Mouse (Mus musculus) kidney, adult 2 months (tissue): ENCODE results near the gene Hist1h2bb. TPM values are rescaled to one million over a fixed set of nuclear protein-coding genes. Genes with fewer than 3 reads are reported as not detected.
"Not testable (repeated sequence)": the region's sequence is repeated elsewhere in the genome, so short reads cannot be mapped to it uniquely, and the experiment has no call there.

Source experiments
- DNase-seq: peaks from one replicate; pipeline ENCODE4 v3.0.0; 2021
- H3K27ac ChIP-seq: fragments of 200-500 bp; 2 replicates; pipeline ENCODE4 v1.5.1; 2012; ENCODE audit warnings: low read depth, low read length, control low read depth, inconsistent platforms; ENCODE audit not compliant: insufficient read depth
- H3K27me3 ChIP-seq: fragments of 200-500 bp; replicated peaks from 2 replicates; pipeline ENCODE4 v1.6.1; 2012; ENCODE audit warnings: mild to moderate bottlenecking, moderate library complexity, low read length, inconsistent platforms; ENCODE audit not compliant: control insufficient read depth, insufficient read depth
- H3K36me3 ChIP-seq: fragments of 200-500 bp; 2 replicates; pipeline ENCODE4 v1.6.1; 2012; ENCODE audit warnings: mild to moderate bottlenecking, moderate library complexity, low read length, inconsistent platforms; ENCODE audit not compliant: control insufficient read depth, insufficient read depth
- H3K4me1 ChIP-seq: fragments of 200-500 bp; 2 replicates; pipeline ENCODE4 v1.6.1; 2011; ENCODE audit warnings: low read length; ENCODE audit not compliant: control insufficient read depth, insufficient read depth
- H3K4me3 ChIP-seq: fragments of 200-500 bp; 2 replicates; pipeline ENCODE4 v1.5.1; 2011; ENCODE audit warnings: mild to moderate bottlenecking, low read depth, low read length, control low read depth; ENCODE audit not compliant: insufficient read depth
- CTCF ChIP-seq: fragments of 200-500 bp; conservative IDR thresholded peaks from 2 replicates; pipeline ENCODE4 v1.5.1; 2011; ENCODE audit warnings: low read depth, mild to moderate bottlenecking, control low read depth, low read length, moderate library complexity, mixed read lengths; ENCODE audit not compliant: insufficient read depth, insufficient read length
- POLR2A ChIP-seq: fragments of 200-500 bp; IDR thresholded peaks from one replicate; pipeline ENCODE4 v1.6.1; 2011; ENCODE audit warnings: low read depth, low read length, control low read depth
- WGBS: fragments of 180-500 bp; shearing (Covaris S2); methylation state at CpG from one replicate; pipeline ENCODE4 v1.1.7; 2018; 5-methylcytosine and 5-hydroxymethylcytosine counted together
- polyA plus RNA-seq: library from polyadenylated mRNA; depleted of rRNA; stranded (reverse); fragments of >200 nt; gene quantifications from 2 replicates; pipeline ENCODE4 v1.2.3, GENCODE M21; 2012

Hist1h2bb gene
- polyA plus RNA-seq, 1 experiment: 2.0 TPM

DNA sequence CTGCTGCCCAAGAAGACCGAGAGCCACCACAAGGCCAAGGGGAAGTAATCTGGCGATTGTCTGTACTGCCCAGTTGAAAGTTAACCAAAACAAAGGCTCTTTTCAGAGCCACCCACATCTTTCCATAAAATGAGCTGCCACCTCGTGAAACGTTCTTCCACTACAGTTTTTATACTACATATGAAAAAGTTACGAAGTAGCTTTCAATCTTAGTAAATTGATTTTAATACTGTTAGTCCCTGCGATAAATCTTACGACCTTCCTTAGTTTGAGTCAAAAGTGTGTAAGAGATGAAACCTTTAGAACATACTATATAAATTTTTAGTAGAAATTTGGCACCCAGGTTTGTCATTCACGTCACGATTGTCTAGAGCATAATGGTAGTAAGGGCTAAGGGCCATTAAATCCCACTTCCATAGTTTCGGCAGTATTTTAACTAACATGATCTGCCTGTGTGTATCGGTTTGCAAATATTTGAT is 5.0 kb downstream of the Hist1h2bb start:
- DNase-seq: no peak
- Histone ChIP-seq H3K4me1 (peaks cover 2% of the 10 kb centered on the region; the same call in 1 of the 2 replicates), H3K4me3 (no peak overlapping the region), H3K27me3 (no peaks in the 10 kb centered on the region), H3K27ac (no peak overlapping the region), H3K36me3 (no peaks in the 10 kb centered on the region)
- TF ChIP-seq POLR2A (no peak), CTCF (no peak)
- 5% methylated on average over 11 of the region's 11 CpGs for WGBS

DNA sequence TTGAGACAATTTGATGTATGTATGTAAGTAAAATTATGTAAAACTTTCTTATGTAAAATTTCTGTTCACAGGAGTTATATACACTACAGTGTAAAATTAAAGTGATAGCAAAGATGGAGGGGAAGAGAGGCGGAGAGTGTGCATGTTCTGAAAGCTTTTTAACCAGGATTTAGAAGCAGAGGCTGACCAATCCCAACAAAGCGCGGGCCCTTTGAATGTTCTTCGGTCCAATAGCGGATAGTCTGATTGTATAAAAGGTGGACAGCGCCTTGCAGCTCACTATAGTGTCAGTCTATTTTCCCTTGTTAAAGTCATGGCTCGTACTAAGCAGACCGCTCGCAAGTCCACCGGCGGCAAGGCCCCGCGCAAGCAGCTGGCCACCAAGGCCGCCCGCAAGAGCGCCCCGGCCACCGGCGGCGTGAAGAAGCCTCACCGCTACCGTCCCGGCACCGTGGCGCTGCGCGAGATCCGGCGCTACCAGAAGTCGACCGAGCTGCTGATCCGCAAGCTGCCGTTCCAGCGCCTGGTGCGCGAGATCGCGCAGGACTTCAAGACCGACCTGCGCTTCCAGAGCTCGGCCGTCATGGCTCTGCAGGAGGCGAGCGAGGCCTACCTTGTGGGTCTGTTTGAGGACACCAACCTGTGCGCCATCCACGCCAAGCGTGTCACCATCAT is 5.7 kb downstream of the Hist1h2bb start, which contains the start of gene Hist1h3b:
Gene Hist1h3b (plus strand): TSS at position 201 of the 675 bp plus-strand sequence.
- WGBS: 4% methylated on average over 18 of the region's 47 CpGs

DNA sequence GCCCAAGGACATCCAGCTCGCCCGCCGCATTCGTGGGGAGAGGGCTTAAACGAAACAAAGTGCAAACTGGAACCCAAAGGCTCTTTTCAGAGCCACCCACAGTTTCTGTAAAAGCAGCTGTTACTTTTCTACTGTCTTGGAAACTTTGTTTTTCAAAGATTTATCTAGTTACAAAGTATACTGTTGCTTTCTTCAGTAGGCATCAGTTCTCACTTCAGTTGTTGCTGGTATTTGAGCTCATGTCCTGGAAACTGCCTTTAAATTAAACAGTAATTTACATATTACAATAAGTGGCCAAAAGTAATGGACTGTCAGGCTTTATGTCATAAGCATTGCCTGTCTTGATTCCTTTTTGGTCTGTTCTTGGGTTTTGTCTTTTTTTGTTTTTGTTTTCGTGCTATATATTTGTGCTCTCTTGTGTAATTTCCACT is 6.2 kb downstream of the Hist1h2bb start:
- H3K4me3 ChIP-seq: no peak overlapping the region
- WGBS: 21% methylated on average over 6 of the region's 6 CpGs
- no peak for TF ChIP-seq CTCF
- no peak for TF ChIP-seq POLR2A
- DNase-seq: no peak
- peaks cover 6% of the 10 kb centered on the region; the same call in 1 of the 2 replicates for H3K4me1 ChIP-seq
- no peaks in the 10 kb centered on the region for H3K36me3 ChIP-seq
- no peaks in the 10 kb centered on the region for H3K27me3 ChIP-seq
- no peak overlapping the region for H3K27ac ChIP-seq

More for the DNA sequence above, 5.7 kb downstream of the Hist1h2bb start, which contains the start of gene Hist1h3b:
- H3K4me3 ChIP-seq: peak within 1 kb of the TSS; percentile 74; the same call in 1 of the 2 replicates
- peak; percentile 88 for DNase-seq
- H3K27me3 ChIP-seq, H3K4me1 ChIP-seq, H3K36me3 ChIP-seq: not testable (repeated sequence)
- H3K27ac ChIP-seq: peak within 1 kb of the TSS; percentile 71

DNA sequence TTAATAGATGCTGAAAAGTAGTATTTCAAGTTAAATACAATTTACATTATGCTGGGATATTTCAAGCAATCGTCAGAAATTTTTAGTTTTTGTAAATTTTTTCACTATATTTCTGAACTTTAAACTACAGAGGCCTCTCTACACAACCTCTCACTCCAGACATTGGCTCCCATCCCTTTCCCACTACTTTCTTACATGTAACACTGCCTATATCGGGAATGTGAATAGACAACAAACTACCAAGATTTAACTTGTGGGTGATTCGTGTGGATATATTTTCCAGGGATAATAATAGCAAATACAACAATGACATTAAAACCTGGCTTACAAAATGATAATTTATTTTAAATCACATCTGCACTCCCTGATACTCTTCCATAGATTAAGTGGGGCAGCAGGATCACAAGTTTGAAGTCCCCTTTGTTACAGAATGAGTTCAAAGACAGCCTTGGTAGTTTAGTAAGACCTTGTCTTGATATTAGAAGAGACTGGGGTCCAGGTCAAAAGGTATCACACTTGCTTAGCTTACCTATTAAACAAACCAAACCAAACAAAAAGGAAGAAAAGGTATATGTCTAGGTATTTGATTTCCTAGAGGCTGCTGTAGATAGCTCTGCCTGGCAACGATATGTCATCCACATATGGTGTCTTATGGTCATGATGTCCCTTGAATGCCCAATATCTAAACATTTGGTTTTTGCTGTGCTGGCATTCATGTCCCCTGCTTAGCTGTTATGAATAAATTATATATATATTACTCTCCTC is 7.0 kb downstream of the Hist1h2bb start:
- Histone ChIP-seq H3K27me3 (no peaks in the 10 kb centered on the region), H3K4me3 (no peak overlapping the region), H3K36me3 (no peaks in the 10 kb centered on the region), H3K27ac (no peak overlapping the region), H3K4me1 (peaks cover 6% of the 10 kb centered on the region; the same call in 1 of the 2 replicates)
- 68% methylated on average over 4 of the region's 4 CpGs for WGBS
- TF ChIP-seq POLR2A: no peak
- DNase-seq: no peak

DNA sequence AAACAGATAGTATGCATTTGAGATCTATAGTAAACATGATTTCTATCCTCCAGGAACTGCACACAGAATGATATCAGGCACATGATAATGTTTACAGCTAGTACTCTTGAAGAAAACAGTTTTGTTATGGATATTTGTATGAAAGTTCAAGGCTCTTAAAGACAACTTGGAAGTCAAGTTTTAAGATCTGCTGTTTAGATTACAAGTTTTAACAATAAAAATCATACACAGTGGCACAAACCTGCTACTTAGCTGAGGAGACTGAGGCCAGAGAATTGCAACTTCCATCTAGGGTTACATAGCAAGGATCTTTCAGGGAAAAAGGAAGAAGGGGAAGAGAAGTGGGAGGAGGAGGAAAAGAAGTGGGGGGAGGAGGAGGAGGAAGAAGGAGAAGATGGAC is 8.5 kb downstream of the Hist1h2bb start:
- DNase-seq: no peak
- Histone ChIP-seq H3K27ac (no peak overlapping the region), H3K4me1 (peaks cover 6% of the 10 kb centered on the region; the same call in 1 of the 2 replicates), H3K4me3 (no peak overlapping the region), H3K27me3 (no peaks in the 10 kb centered on the region), H3K36me3 (no peaks in the 10 kb centered on the region)
- TF ChIP-seq POLR2A (no peak), CTCF (no peak)

DNA sequence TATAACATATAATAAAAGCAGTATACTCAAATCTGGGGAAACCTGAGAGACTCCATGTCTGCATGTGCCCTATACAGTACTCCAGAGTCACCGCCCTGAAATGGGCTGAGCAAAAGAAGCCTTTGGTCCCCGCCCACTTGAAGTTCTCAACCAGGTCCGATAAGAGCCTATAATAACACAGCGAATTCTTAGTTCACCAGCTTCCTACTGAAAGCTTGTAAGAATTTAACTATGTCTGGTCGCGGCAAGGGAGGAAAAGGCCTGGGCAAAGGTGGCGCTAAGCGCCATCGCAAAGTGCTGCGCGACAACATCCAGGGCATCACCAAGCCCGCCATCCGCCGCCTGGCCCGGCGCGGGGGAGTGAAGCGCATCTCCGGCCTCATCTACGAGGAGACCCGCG is 10.3 kb downstream of the Hist1h2bb start, which contains the start of gene Hist1h4b:
Gene Hist1h4b (plus strand): TSS at position 224 of the 400 bp plus-strand sequence.
- Histone ChIP-seq H3K4me1 (peaks cover 8% of the 10 kb centered on the region; the same call in 1 of the 2 replicates), H3K27me3 (no peaks in the 10 kb centered on the region), H3K27ac (peak within 1 kb of the TSS; percentile 62), H3K4me3 (peak within 1 kb of the TSS; percentile 38), H3K36me3 (no peaks in the 10 kb centered on the region)
- under 1% methylated on average over 18 of the region's 22 CpGs for WGBS
- DNase-seq: peak; percentile 95
- TF ChIP-seq POLR2A (peak; percentile 57), CTCF (no peak)

DNA sequence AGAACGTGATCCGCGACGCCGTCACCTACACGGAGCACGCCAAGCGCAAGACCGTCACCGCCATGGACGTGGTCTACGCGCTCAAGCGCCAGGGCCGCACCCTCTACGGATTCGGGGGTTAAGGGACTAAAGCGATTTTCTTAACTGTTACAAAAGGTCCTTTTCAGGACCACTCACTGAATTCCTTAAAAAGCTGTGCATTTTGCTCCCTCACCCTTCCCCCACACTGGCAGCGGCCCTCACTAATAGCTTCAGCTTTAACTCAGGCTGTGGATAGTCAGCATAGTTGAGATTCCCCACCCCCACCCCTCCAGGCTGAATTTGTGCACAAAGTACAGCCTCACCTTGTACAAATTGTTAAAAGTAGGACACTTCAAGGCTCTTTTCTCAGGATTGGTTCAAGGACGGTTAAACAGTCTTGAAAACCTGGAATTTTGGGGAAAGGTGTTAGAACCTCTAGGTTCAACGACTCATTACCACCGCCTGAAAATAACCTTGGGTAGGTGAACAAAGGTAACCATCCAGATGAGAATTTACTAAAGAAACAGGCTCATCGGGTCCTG is 10.8 kb downstream of the Hist1h2bb start:
- 2% methylated on average over 20 of the region's 23 CpGs for WGBS
- Histone ChIP-seq H3K4me3 (peak overlapping the region; percentile 38), H3K27ac (peak overlapping the region; percentile 62), H3K36me3 (no peaks in the 10 kb centered on the region), H3K4me1 (peaks cover 8% of the 10 kb centered on the region; the same call in 1 of the 2 replicates), H3K27me3 (no peaks in the 10 kb centered on the region)
- DNase-seq: no peak
- TF ChIP-seq POLR2A: no peak
- TF ChIP-seq CTCF: no peak
